Mouse (Mus musculus) heart, postnatal 10 days (tissue): ENCODE data around the gene Lamb1. TPM values are rescaled to one million over a fixed set of nuclear protein-coding genes. Genes with fewer than 3 reads are reported as not detected.
A peak's percentile ranks its signal among the peaks of the same experiment; 100 is the strongest.

ENCODE experiments used
- DNase-seq, 2 experiments: peaks; one replicate each; pipeline ENCODE4 v3.0.0; 2021
- intact Hi-C: fragments of 180-260 bp; cut with DNase I; formaldehyde crosslinking; loops from one replicate; pipeline ENCODE4 v1.15.1; 2025
- total RNA-seq, 2 experiments: library from RNA; stranded (reverse); gene quantifications; 2 replicates each; pipeline ENCODE4 v1.2.3; 2021

Gene Lamb1
- 100 to 1,000 TPM; 250 to 255 TPM for total RNA-seq

GRCm38 (mm10) chr12:31265005-31265721, at the start of gene Lamb1:
Gene Lamb1 (plus strand): TSS chr12:31265234.
- intact Hi-C loops = loop anchor here (2.0 to 5.0 kb wide), 2 partner anchors 37 to 96 kb away; no protein-coding TSS in a partner anchor
- DNase-seq = peak; percentile 88 to 90

- intact Hi-C loops = no loop called here
- DNase-seq = no peak
Observed at GRCm38 (mm10) chr12:31217232-31217631, 47.8 kb upstream of the Lamb1 start.

GRCm38 (mm10) chr12:31218774-31219173, 46.3 kb upstream of the Lamb1 start:
- peak in 1 of 2 experiments; percentile 29 for DNase-seq
- intact Hi-C loops = no loop called here

GRCm38 (mm10) chr12:31221522-31221921, 43.5 kb upstream of the Lamb1 start:
- intact Hi-C loops = no loop called here
- DNase-seq = no peak

- intact Hi-C loops = no loop called here
- DNase-seq = no peak
Observed at GRCm38 (mm10) chr12:31222282-31222681, 42.8 kb upstream of the Lamb1 start.

- no peak for DNase-seq
- intact Hi-C loops = no loop called here
Observed at GRCm38 (mm10) chr12:31222741-31223140, 42.3 kb upstream of the Lamb1 start.

GRCm38 (mm10) chr12:31225451-31225850, 39.6 kb upstream of the Lamb1 start:
- no peak for DNase-seq
- intact Hi-C loops = no loop called here

GRCm38 (mm10) chr12:31227167-31227566, 37.9 kb upstream of the Lamb1 start:
- intact Hi-C loops = no loop called here
- no peak for DNase-seq

GRCm38 (mm10) chr12:31228878-31229277, 36.2 kb upstream of the Lamb1 start:
- intact Hi-C loops = no loop called here
- peak in 1 of 2 experiments; percentile 48 for DNase-seq

GRCm38 (mm10) chr12:31232635-31233034, 32.4 kb upstream of the Lamb1 start:
- no peak for DNase-seq
- intact Hi-C loops = no loop called here

GRCm38 (mm10) chr12:31235018-31235417, 30.0 kb upstream of the Lamb1 start:
- DNase-seq = no peak
- intact Hi-C loops = no loop called here

- no peak for DNase-seq
- intact Hi-C loops = no loop called here
Observed at GRCm38 (mm10) chr12:31236861-31237595, 28.0 kb upstream of the Lamb1 start.

GRCm38 (mm10) chr12:31239031-31239583, 25.9 kb upstream of the Lamb1 start:
- intact Hi-C loops = no loop called here
- DNase-seq = no peak

GRCm38 (mm10) chr12:31239798-31240197, 25.2 kb upstream of the Lamb1 start:
- intact Hi-C loops = no loop called here
- DNase-seq = no peak

- intact Hi-C loops = no loop called here
Observed at GRCm38 (mm10) chr12:31240470-31240869, 24.6 kb upstream of the Lamb1 start, which contains the start of gene Gm6993. Gene Gm6993 (plus strand): TSS chr12:31240770.

GRCm38 (mm10) chr12:31241595-31242342, 23.3 kb upstream of the Lamb1 start:
- DNase-seq = no peak
- intact Hi-C loops = no loop called here

More at GRCm38 (mm10) chr12:31240470-31240869, 24.6 kb upstream of the Lamb1 start, which contains the start of gene Gm6993:
- DNase-seq = no peak

GRCm38 (mm10) chr12:31244001-31244400, 21.0 kb upstream of the Lamb1 start:
- intact Hi-C loops = no loop called here
- no peak for DNase-seq

GRCm38 (mm10) chr12:31244691-31245090, 20.3 kb upstream of the Lamb1 start:
- intact Hi-C loops = no loop called here

GRCm38 (mm10) chr12:31246153-31246552, 18.9 kb upstream of the Lamb1 start:
- intact Hi-C loops = no loop called here

More at GRCm38 (mm10) chr12:31244691-31245090, 20.3 kb upstream of the Lamb1 start:
- no peak for DNase-seq

GRCm38 (mm10) chr12:31246615-31247014, 18.4 kb upstream of the Lamb1 start:
- intact Hi-C loops = no loop called here

More at GRCm38 (mm10) chr12:31246153-31246552, 18.9 kb upstream of the Lamb1 start:
- DNase-seq = no peak

GRCm38 (mm10) chr12:31248165-31248564, 16.9 kb upstream of the Lamb1 start:
- DNase-seq = peak; percentile 55 to 65
- intact Hi-C loops = no loop called here

More at GRCm38 (mm10) chr12:31246615-31247014, 18.4 kb upstream of the Lamb1 start:
- no peak for DNase-seq
